Mouse (Mus musculus) midbrain, postnatal 0 days (tissue): ENCODE measurements at regions not wholly inside any gene's neighbourhood (a gene's known extent, or its start where the extent isn't known, plus 50 kb on each side); places are given as distances from the start of the nearest gene placed in this dataset.

Source experiments
- ATAC-seq: fragments of 200-750 bp; cut with Nextera tagmentation; 2 replicates; pipeline ENCODE4 v1.8.0; 2017; ENCODE audit warnings: moderate number of reproducible peaks, mild to moderate bottlenecking, moderate TSS enrichment, moderate library complexity; ENCODE audit not compliant: low FRiP score
- DNase-seq: peaks from one replicate; pipeline ENCODE4 v3.0.0-alpha.2; 2015; ENCODE audit warnings: low spot score
- H3K27ac ChIP-seq: fragments of 300-500 bp; sonication (generic); 2 replicates; pipeline ENCODE4 v1.5.1; 2014; ENCODE audit warnings: low read depth, mild to moderate bottlenecking, low read length, mixed read lengths
- H3K27me3 ChIP-seq: fragments of 300-500 bp; sonication (generic); 2 replicates; pipeline ENCODE4 v1.6.1; 2014; ENCODE audit warnings: low read length, control low read depth, mixed read lengths; ENCODE audit not compliant: insufficient read depth
- H3K36me3 ChIP-seq: fragments of 300-500 bp; sonication (generic); 2 replicates; pipeline ENCODE4 v1.6.1; 2014; ENCODE audit warnings: low read length, control low read depth, mixed read lengths; ENCODE audit not compliant: insufficient read depth
- H3K4me1 ChIP-seq: fragments of 300-500 bp; sonication (generic); 2 replicates; pipeline ENCODE4 v1.6.1; 2014; ENCODE audit warnings: mild to moderate bottlenecking, control low read depth, antibody characterized with exemption, low read length, mixed read lengths; ENCODE audit not compliant: insufficient read depth
- H3K4me2 ChIP-seq: fragments of 300-500 bp; sonication (generic); 2 replicates; pipeline ENCODE4 v1.6.1; 2014; ENCODE audit warnings: low read depth, mild to moderate bottlenecking, low read length, mixed read lengths; ENCODE audit not compliant: poor library complexity, severe bottlenecking
- H3K4me3 ChIP-seq: fragments of 300-500 bp; sonication (generic); 2 replicates; pipeline ENCODE4 v1.5.1; 2014; ENCODE audit warnings: low read depth, mild to moderate bottlenecking, low read length, moderate library complexity
- H3K9ac ChIP-seq: fragments of 300-500 bp; sonication (generic); replicated peaks from 2 replicates; pipeline ENCODE4 v1.6.1; 2014; ENCODE audit warnings: mild to moderate bottlenecking, low read length, moderate library complexity, mixed read lengths; ENCODE audit not compliant: poor library complexity, severe bottlenecking
- H3K9me3 ChIP-seq: fragments of 300-500 bp; sonication (generic); 2 replicates; pipeline ENCODE4 v1.6.1; 2016; ENCODE audit warnings: low read length, control low read depth
- CTCF ChIP-seq: IDR thresholded peaks from 2 replicates; pipeline ENCODE4 v1.5.1; 2016; ENCODE audit warnings: antibody characterized with exemption, mild to moderate bottlenecking
- WGBS: fragments of 180-500 bp; shearing (Covaris S2); extraction: QIAGEN DNeasy Blood & Tissue Kit; methylation state at CpG from one replicate; pipeline ENCODE4 v1.1.7; 2014; 5-methylcytosine and 5-hydroxymethylcytosine counted together

- WGBS, result 66% methylated on average over 2 of the region's 2 CpGs
Observed at GRCm38 (mm10) chr1:77832174-77832573, 317.3 kb upstream of the Epha4 start.

GRCm38 (mm10) chr1:77824716-77825387 lies 310.0 kb upstream of the Epha4 start:
- Histone ChIP-seq H3K27me3 (no peaks in the 10 kb centered on the region), H3K36me3 (no peaks in the 10 kb centered on the region), H3K27ac (no peak overlapping the region), H3K4me3 (no peak overlapping the region), H3K9ac (no peak overlapping the region), H3K4me2 (peak overlapping the region; percentile 15; the same call in 1 of the 2 replicates), H3K4me1 (no peaks in the 10 kb centered on the region), H3K9me3 (no peaks in the 10 kb centered on the region)
- TF ChIP-seq CTCF, result no peak
- ATAC-seq (no peak), DNase-seq (no peak)
- 54% methylated on average over 5 of the region's 5 CpGs for WGBS

More at GRCm38 (mm10) chr1:77832174-77832573, 317.3 kb upstream of the Epha4 start:
- TF ChIP-seq CTCF, result no peak
- H3K27me3 ChIP-seq, result no peaks in the 10 kb centered on the region
- DNase-seq (no peak), ATAC-seq (no peak)
- H3K9ac ChIP-seq, result no peak overlapping the region
- no peaks in the 10 kb centered on the region for H3K4me1 ChIP-seq
- H3K4me2 ChIP-seq, result no peak overlapping the region
- H3K9me3 ChIP-seq, result no peaks in the 10 kb centered on the region
- no peak overlapping the region for H3K27ac ChIP-seq
- H3K4me3 ChIP-seq, result no peak overlapping the region
- H3K36me3 ChIP-seq, result no peaks in the 10 kb centered on the region

GRCm38 (mm10) chr1:77823801-77824687 lies 309.2 kb upstream of the Epha4 start:
- ATAC-seq (no peak), DNase-seq (peak; percentile 44)
- Histone ChIP-seq H3K27me3 (no peaks in the 10 kb centered on the region), H3K9me3 (no peaks in the 10 kb centered on the region), H3K9ac (no peak overlapping the region), H3K4me2 (peak overlapping the region; percentile 15; the same call in 1 of the 2 replicates), H3K4me3 (no peak overlapping the region), H3K4me1 (no peaks in the 10 kb centered on the region), H3K27ac (no peak overlapping the region), H3K36me3 (no peaks in the 10 kb centered on the region)
- no peak for TF ChIP-seq CTCF
- 20% methylated on average over 10 of the region's 10 CpGs for WGBS

- H3K36me3 ChIP-seq, result no peaks in the 10 kb centered on the region
Observed at GRCm38 (mm10) chr1:77820101-77820500, 305.2 kb upstream of the Epha4 start.

GRCm38 (mm10) chr1:77815451-77815850 lies 300.6 kb upstream of the Epha4 start:
- WGBS, result 53% methylated on average over 4 of the region's 4 CpGs
- Histone ChIP-seq H3K4me2 (no peak overlapping the region), H3K4me1 (no peaks in the 10 kb centered on the region), H3K27ac (no peak overlapping the region), H3K27me3 (no peaks in the 10 kb centered on the region), H3K4me3 (no peak overlapping the region), H3K36me3 (no peaks in the 10 kb centered on the region), H3K9ac (no peak overlapping the region), H3K9me3 (no peaks in the 10 kb centered on the region)
- no peak for ATAC-seq
- DNase-seq, result no peak
- no peak for TF ChIP-seq CTCF

More at GRCm38 (mm10) chr1:77820101-77820500, 305.2 kb upstream of the Epha4 start:
- Histone ChIP-seq H3K4me2 (no peak overlapping the region), H3K9ac (no peak overlapping the region), H3K27me3 (no peaks in the 10 kb centered on the region), H3K27ac (no peak overlapping the region), H3K9me3 (no peaks in the 10 kb centered on the region), H3K4me3 (no peak overlapping the region), H3K4me1 (no peaks in the 10 kb centered on the region)
- ATAC-seq (no peak), DNase-seq (no peak)
- 84% methylated on average over 2 of the region's 2 CpGs for WGBS
- no peak for TF ChIP-seq CTCF

- Histone ChIP-seq H3K27me3 (no peaks in the 10 kb centered on the region), H3K4me3 (no peak overlapping the region), H3K9ac (no peak overlapping the region), H3K4me1 (no peaks in the 10 kb centered on the region), H3K9me3 (no peaks in the 10 kb centered on the region), H3K27ac (no peak overlapping the region), H3K4me2 (no peak overlapping the region), H3K36me3 (no peaks in the 10 kb centered on the region)
- ATAC-seq (no peak), DNase-seq (peak; percentile 13)
- TF ChIP-seq CTCF, result no peak
Observed at GRCm38 (mm10) chr1:77811573-77811972, 296.7 kb upstream of the Epha4 start.
